Mouse (Mus musculus): ENCODE results near the gene Ypel1. TPM values are rescaled to one million over a fixed set of nuclear protein-coding genes. Genes with fewer than 3 reads are reported as not detected.
A peak's percentile ranks its signal among the peaks of the same experiment; 100 is the strongest.

Gene Ypel1
- 1.0 and 2.2 TPM in 2 replicates for polyA plus RNA-seq (2011; ENCODE audit: insufficient read length, low read depth, missing spikeins)

- TF ChIP-seq POLR2A (IDR thresholded peaks at IDR 0.05; ENCODE audit: low read depth, low read length) = no peak; the same call in 1 of the 2 replicates
- TF ChIP-seq CTCF (IDR thresholded peaks at IDR 0.05; ENCODE audit: borderline replicate concordance, insufficient read depth, low read length) = no peak
- no peak within 1 kb of the TSS for H3K27ac ChIP-seq (ENCODE audit: insufficient read depth, low read length)
- H3K4me3 ChIP-seq (ENCODE audit: insufficient read depth, low read length) = peak within 1 kb of the TSS; percentile 56
- H3K4me1 ChIP-seq (ENCODE audit: control insufficient read depth, insufficient read depth, low read length) = no peaks in the 10 kb centered on the region
Measured at GRCm38 (mm10) chr16:17069511-17070443, at the start of gene Ypel1. TSS of gene Ypel1 (plus strand) at chr16:17069696.

DNA sequence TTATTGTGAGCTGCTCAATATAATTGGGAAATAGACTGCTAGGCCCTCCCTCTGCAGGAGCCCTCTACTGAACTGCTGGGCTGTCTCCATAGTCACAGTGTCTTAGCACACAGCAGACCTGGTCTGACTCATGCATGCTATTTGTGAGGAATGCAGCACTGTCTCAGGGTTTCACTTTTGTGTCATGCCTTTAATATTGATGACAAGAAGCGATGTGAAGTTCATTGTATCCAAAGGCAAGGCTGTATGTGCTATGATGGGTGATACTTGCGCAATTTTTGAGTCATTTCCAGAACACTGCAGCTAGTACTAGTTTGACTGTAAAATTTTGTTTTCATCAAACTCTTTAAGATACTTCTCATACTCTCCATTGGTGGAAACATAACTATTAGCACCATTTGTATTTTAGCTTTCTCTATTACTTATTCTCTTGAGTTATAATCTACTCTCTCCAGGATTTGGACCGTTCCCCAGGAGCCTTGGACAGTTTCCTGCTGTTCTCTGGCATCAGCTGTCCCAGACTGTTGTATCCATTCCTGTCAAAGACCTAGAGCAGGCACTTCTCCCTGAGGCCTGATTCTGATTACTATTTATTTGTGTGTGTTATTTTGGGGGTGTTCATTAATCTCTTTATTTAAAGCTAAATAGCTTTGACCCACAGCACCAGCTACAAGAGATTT lies 44.9 kb upstream of the Ypel1 start:
- no peak overlapping the region for H3K4me3 ChIP-seq (ENCODE audit: insufficient read depth, low read length)
- TF ChIP-seq CTCF (IDR thresholded peaks at IDR 0.05; ENCODE audit: borderline replicate concordance, insufficient read depth, low read length) = no peak
- no peak for TF ChIP-seq POLR2A (IDR thresholded peaks at IDR 0.05; ENCODE audit: low read depth, low read length)

DNA sequence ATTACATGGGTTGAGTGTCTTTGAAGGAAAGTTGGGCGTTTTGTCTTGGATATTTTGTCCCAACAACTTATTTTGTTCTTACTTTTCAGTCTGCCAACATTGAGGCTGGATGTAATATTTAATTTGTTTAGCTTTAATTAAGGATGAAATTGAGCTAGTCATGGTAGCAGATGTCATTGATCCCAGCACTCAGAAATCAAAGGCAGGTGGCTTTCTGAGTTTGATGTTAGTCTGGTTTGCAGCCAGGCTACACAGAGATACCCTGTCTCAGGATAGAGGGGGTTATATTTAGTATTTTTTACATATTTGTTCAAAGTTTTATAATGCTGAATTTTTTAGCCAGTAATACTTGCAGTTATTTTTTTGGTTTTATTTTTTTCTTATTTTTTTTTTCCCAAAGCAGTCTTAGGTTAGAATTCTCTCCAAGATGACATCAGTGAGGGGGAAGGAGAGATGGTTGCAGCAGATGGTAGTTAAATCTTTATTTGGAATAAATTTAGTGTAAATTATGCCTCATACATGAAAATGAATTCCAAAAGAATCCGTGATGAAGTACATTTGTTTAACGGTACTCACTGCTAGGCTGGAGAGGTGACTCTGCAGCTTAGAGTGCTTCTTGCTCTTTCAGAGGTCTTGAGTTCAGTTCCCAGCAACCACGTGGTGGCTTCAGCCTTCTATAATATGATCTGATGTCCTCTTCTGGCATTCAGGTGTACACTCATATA lies 39.4 kb upstream of the Ypel1 start:
- Histone ChIP-seq H3K27ac (ENCODE audit: insufficient read depth, low read length) (no peak overlapping the region), H3K4me3 (ENCODE audit: insufficient read depth, low read length) (no peak overlapping the region), H3K4me1 (ENCODE audit: control insufficient read depth, insufficient read depth, low read length) (no peaks in the 10 kb centered on the region)
- TF ChIP-seq POLR2A (IDR thresholded peaks at IDR 0.05; ENCODE audit: low read depth, low read length) = no peak
- no peak for TF ChIP-seq CTCF (IDR thresholded peaks at IDR 0.05; ENCODE audit: borderline replicate concordance, insufficient read depth, low read length)

More for the DNA sequence above, 44.9 kb upstream of the Ypel1 start:
- Histone ChIP-seq H3K27ac (ENCODE audit: insufficient read depth, low read length) (no peak overlapping the region), H3K4me1 (ENCODE audit: control insufficient read depth, insufficient read depth, low read length) (peaks cover 6% of the 10 kb centered on the region)

DNA sequence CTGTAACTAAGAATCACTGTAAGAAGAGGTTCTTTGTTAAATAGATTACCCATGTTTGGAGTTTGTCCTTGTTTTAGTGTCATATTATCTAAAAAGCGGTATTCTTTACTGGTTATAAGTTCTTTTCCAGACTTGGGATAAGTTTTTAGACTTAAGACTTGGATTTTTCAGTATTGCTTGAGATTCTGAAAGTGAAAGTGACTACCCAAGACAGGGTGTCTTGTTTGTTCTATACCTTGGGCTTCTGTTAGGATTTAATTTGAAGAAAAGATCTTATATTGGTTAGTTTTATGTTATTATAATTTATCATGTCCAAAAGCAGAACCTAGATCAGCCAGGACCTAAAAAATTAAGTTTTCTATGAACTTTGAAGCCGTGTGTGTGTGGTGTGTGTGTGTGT lies 35.7 kb upstream of the Ypel1 start:
- Histone ChIP-seq H3K27ac (ENCODE audit: insufficient read depth, low read length) (no peak overlapping the region), H3K4me1 (ENCODE audit: control insufficient read depth, insufficient read depth, low read length) (no peaks in the 10 kb centered on the region), H3K4me3 (ENCODE audit: insufficient read depth, low read length) (no peak overlapping the region)
- TF ChIP-seq CTCF (IDR thresholded peaks at IDR 0.05; ENCODE audit: borderline replicate concordance, insufficient read depth, low read length) = no peak
- TF ChIP-seq POLR2A (IDR thresholded peaks at IDR 0.05; ENCODE audit: low read depth, low read length) = no peak

- Histone ChIP-seq H3K27ac (ENCODE audit: insufficient read depth, low read length) (no peak overlapping the region), H3K4me3 (ENCODE audit: insufficient read depth, low read length) (no peak overlapping the region), H3K4me1 (ENCODE audit: control insufficient read depth, insufficient read depth, low read length) (no peaks in the 10 kb centered on the region)
- TF ChIP-seq POLR2A (IDR thresholded peaks at IDR 0.05; ENCODE audit: low read depth, low read length) (no peak), CTCF (IDR thresholded peaks at IDR 0.05; ENCODE audit: borderline replicate concordance, insufficient read depth, low read length) (no peak)
Measured at GRCm38 (mm10) chr16:17040716-17041115, 28.8 kb upstream of the Ypel1 start.

- H3K4me1 ChIP-seq (ENCODE audit: control insufficient read depth, insufficient read depth, low read length) = no peaks in the 10 kb centered on the region
- no peak overlapping the region for H3K27ac ChIP-seq (ENCODE audit: insufficient read depth, low read length)
- no peak for TF ChIP-seq CTCF (IDR thresholded peaks at IDR 0.05; ENCODE audit: borderline replicate concordance, insufficient read depth, low read length)
- TF ChIP-seq POLR2A (IDR thresholded peaks at IDR 0.05; ENCODE audit: low read depth, low read length) = no peak
- H3K4me3 ChIP-seq (ENCODE audit: insufficient read depth, low read length) = no peak overlapping the region
Measured at GRCm38 (mm10) chr16:17041417-17041816, 28.1 kb upstream of the Ypel1 start.

DNA sequence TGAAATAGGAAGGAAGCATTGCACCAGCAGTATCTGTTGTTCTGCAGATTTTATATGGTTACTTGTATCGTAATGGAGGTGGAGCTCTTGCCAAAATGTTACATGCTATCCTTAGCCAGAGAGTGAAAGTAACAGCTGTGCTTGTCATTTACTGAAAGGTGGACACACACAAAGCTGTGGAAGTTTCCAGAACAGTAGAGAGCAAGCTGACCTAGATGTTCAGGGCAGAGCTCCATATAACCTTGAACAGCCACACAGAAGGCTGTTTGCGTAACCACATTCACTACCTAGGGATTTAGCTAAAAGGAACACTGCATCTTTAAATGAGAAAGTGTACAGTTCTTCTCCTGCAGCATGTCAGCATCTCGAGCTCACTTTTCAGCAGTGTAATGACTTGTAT lies 25.2 kb upstream of the Ypel1 start:
- no peaks in the 10 kb centered on the region for H3K4me1 ChIP-seq (ENCODE audit: control insufficient read depth, insufficient read depth, low read length)
- no peak for TF ChIP-seq CTCF (IDR thresholded peaks at IDR 0.05; ENCODE audit: borderline replicate concordance, insufficient read depth, low read length)
- TF ChIP-seq POLR2A (IDR thresholded peaks at IDR 0.05; ENCODE audit: low read depth, low read length) = no peak
- H3K4me3 ChIP-seq (ENCODE audit: insufficient read depth, low read length) = no peak overlapping the region
- H3K27ac ChIP-seq (ENCODE audit: insufficient read depth, low read length) = no peak overlapping the region

GRCm38 (mm10) chr16:17045287-17045686 lies 24.2 kb upstream of the Ypel1 start:
- TF ChIP-seq POLR2A (IDR thresholded peaks at IDR 0.05; ENCODE audit: low read depth, low read length) (no peak), CTCF (IDR thresholded peaks at IDR 0.05; ENCODE audit: borderline replicate concordance, insufficient read depth, low read length) (no peak)
- H3K27ac ChIP-seq (ENCODE audit: insufficient read depth, low read length) = no peak overlapping the region
- no peaks in the 10 kb centered on the region for H3K4me1 ChIP-seq (ENCODE audit: control insufficient read depth, insufficient read depth, low read length)
- no peak overlapping the region for H3K4me3 ChIP-seq (ENCODE audit: insufficient read depth, low read length)

DNA sequence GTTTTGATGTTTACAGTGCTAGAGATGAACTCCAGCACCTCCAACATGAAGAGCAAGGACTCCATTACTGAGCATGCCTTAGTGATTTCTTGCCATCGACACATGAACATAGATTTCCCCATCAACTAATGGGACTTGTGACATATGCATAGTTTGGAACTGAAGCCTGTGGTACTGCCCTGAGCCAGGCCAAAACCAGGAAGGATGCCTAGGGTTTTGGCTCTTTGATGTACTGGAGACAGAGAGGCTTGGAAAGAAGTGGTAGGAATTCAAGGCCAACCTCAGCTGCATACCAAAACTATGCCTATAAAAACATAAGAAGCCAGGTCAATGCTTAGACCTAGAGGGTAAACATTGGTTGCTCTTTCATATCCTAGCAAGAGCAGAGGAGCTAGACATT lies 19.6 kb upstream of the Ypel1 start:
- H3K4me1 ChIP-seq (ENCODE audit: control insufficient read depth, insufficient read depth, low read length) = no peaks in the 10 kb centered on the region
- H3K27ac ChIP-seq (ENCODE audit: insufficient read depth, low read length) = no peak overlapping the region
- H3K4me3 ChIP-seq (ENCODE audit: insufficient read depth, low read length) = no peak overlapping the region
- TF ChIP-seq CTCF (IDR thresholded peaks at IDR 0.05; ENCODE audit: borderline replicate concordance, insufficient read depth, low read length) (no peak), POLR2A (IDR thresholded peaks at IDR 0.05; ENCODE audit: low read depth, low read length) (no peak)

All from embryonic fibroblast, embryonic 13.5 days (primary cell).